Mouse (Mus musculus) testis, adult 2 months (tissue): ENCODE results near the gene Galnt2. TPM values are rescaled to one million over a fixed set of nuclear protein-coding genes. Genes with fewer than 3 reads are reported as not detected.

Source experiments
- H3K27ac ChIP-seq: fragments of 200-500 bp; 2 replicates; pipeline ENCODE4 v1.5.1; 2012; ENCODE audit warnings: low read depth, low read length; ENCODE audit not compliant: control insufficient read depth, insufficient read depth
- H3K27me3 ChIP-seq: fragments of 200-500 bp; 2 replicates; pipeline ENCODE4 v1.6.1; 2012; ENCODE audit warnings: mild to moderate bottlenecking, low read length, moderate library complexity; ENCODE audit not compliant: control insufficient read depth, insufficient read depth
- H3K36me3 ChIP-seq: fragments of 200-500 bp; 2 replicates; pipeline ENCODE4 v1.6.1; 2012; ENCODE audit warnings: mild to moderate bottlenecking, low read length; ENCODE audit not compliant: control insufficient read depth, insufficient read depth
- H3K4me1 ChIP-seq: fragments of 200-500 bp; 2 replicates; pipeline ENCODE4 v1.6.1; 2012; ENCODE audit warnings: low read length; ENCODE audit not compliant: control insufficient read depth, insufficient read depth
- H3K4me3 ChIP-seq: fragments of 200-500 bp; 2 replicates; pipeline ENCODE4 v1.5.1; 2012; ENCODE audit warnings: low read depth, mild to moderate bottlenecking, low read length, moderate library complexity, mixed read lengths; ENCODE audit not compliant: control insufficient read depth
- CTCF ChIP-seq: fragments of 200-500 bp; IDR thresholded peaks from 2 replicates; pipeline ENCODE4 v1.5.1; 2012; ENCODE audit warnings: low read depth, mild to moderate bottlenecking, inconsistent platforms, low read length, moderate library complexity; ENCODE audit not compliant: control insufficient read depth, insufficient read depth, insufficient replicate concordance
- POLR2A ChIP-seq: fragments of 200-500 bp; IDR thresholded peaks from 2 replicates; pipeline ENCODE4 v1.6.1; 2012; ENCODE audit warnings: low read depth, mild to moderate bottlenecking, inconsistent platforms, low read length, moderate library complexity; ENCODE audit not compliant: control insufficient read depth
- polyA plus RNA-seq: library from polyadenylated mRNA; depleted of rRNA; stranded (reverse); fragments of >200 nt; gene quantifications from 2 replicates; pipeline ENCODE4 v1.2.3, GENCODE M21; 2012

Galnt2 gene
- polyA plus RNA-seq, 1 experiment: 0.91 TPM

DNA sequence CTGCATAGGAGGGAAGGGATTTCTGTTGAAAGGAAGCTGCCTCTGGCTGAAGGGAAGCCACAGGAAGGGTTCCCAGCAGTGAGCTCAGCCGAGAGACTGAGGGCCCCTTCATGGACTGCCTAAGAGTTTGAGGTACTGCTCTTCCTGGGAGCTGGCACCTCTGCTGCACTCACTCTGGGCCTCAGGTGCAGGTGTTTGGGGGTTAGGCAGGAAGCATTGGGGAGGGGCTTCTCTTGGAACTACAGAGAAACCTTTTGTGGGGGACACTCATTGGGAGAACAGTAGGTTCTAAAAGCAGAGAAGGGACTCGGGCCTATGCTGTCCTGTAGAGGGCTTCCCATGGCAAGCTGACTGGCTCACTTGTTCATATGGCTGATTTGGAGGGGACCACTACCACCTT is 3.3 kb downstream of the Galnt2 start:
- H3K27ac ChIP-seq: no peak overlapping the region
- H3K36me3 ChIP-seq: no peaks in the 10 kb centered on the region
- H3K4me3 ChIP-seq: no peak overlapping the region
- no peak for TF ChIP-seq CTCF
- no peak for TF ChIP-seq POLR2A
- no peaks in the 10 kb centered on the region for H3K27me3 ChIP-seq
- H3K4me1 ChIP-seq: peaks cover 13% of the 10 kb centered on the region

DNA sequence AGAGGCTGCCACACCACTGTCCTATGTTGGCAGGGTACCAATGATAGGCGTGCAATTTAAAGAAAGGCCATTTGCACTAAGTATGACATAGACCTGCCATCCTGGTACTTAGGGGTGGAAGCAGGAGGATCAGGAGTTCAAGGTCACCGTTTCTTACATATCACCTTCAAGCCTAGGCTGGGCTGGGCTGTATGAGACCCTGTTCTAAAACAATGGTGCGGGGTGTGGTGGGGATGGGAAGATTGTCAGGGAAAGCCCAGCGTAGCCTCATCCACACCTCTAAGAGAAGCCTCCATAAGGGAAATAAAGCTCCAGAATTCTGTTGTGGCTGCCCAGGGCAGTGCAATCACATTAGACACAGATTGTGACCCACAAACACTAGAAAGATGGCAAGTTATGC is 4.3 kb downstream of the Galnt2 start:
- Histone ChIP-seq H3K4me1 (peaks cover 11% of the 10 kb centered on the region), H3K27me3 (no peaks in the 10 kb centered on the region), H3K4me3 (no peak overlapping the region), H3K36me3 (no peaks in the 10 kb centered on the region), H3K27ac (no peak overlapping the region)
- TF ChIP-seq CTCF: no peak
- no peak for TF ChIP-seq POLR2A

DNA sequence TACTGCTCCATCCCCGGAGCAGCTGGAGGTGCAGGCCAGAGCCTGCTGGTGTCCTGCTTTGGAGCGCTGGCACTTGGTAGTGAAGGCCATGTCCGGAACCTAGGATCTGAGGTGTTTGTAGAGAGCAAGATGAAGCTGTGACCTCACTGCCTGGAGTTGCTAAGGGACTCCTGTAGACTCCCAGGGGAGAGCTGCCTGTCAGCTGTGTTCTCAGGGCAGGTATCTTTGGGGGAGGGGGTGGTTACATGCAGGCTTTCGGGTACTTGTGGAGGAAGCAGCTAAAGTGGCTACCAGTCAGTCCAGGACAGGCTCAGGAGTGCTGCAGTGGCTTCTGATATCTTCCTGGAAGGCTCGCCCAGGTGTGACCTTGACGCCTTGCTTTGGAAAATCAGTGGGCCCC is 8.2 kb downstream of the Galnt2 start:
- no peaks in the 10 kb centered on the region for H3K36me3 ChIP-seq
- no peak overlapping the region for H3K4me3 ChIP-seq
- H3K27ac ChIP-seq: no peak overlapping the region
- no peaks in the 10 kb centered on the region for H3K4me1 ChIP-seq
- TF ChIP-seq POLR2A: no peak
- no peak for TF ChIP-seq CTCF
- H3K27me3 ChIP-seq: no peaks in the 10 kb centered on the region

GRCm38 (mm10) chr8:124240932-124241331 is 9.7 kb downstream of the Galnt2 start:
- Histone ChIP-seq H3K36me3 (no peaks in the 10 kb centered on the region), H3K4me1 (no peaks in the 10 kb centered on the region), H3K4me3 (no peak overlapping the region), H3K27ac (no peak overlapping the region), H3K27me3 (no peaks in the 10 kb centered on the region)
- TF ChIP-seq CTCF (no peak), POLR2A (no peak)

GRCm38 (mm10) chr8:124242208-124242607 is 11.0 kb downstream of the Galnt2 start:
- TF ChIP-seq CTCF (no peak), POLR2A (no peak)
- Histone ChIP-seq H3K27me3 (no peaks in the 10 kb centered on the region), H3K27ac (no peak overlapping the region), H3K4me3 (no peak overlapping the region), H3K4me1 (no peaks in the 10 kb centered on the region), H3K36me3 (no peaks in the 10 kb centered on the region)

- no peak overlapping the region for H3K4me3 ChIP-seq
- no peaks in the 10 kb centered on the region for H3K36me3 ChIP-seq
- H3K27ac ChIP-seq: no peak overlapping the region
- no peaks in the 10 kb centered on the region for H3K27me3 ChIP-seq
- no peak for TF ChIP-seq POLR2A
- TF ChIP-seq CTCF: no peak
- H3K4me1 ChIP-seq: no peaks in the 10 kb centered on the region
Observed at GRCm38 (mm10) chr8:124242913-124243312, 11.7 kb downstream of the Galnt2 start.

- no peak for TF ChIP-seq POLR2A
- TF ChIP-seq CTCF: no peak
- H3K27me3 ChIP-seq: no peaks in the 10 kb centered on the region
- H3K4me3 ChIP-seq: no peak overlapping the region
- H3K27ac ChIP-seq: no peak overlapping the region
- H3K4me1 ChIP-seq: no peaks in the 10 kb centered on the region
- H3K36me3 ChIP-seq: no peaks in the 10 kb centered on the region
Observed at GRCm38 (mm10) chr8:124247581-124247980, 16.4 kb downstream of the Galnt2 start.

DNA sequence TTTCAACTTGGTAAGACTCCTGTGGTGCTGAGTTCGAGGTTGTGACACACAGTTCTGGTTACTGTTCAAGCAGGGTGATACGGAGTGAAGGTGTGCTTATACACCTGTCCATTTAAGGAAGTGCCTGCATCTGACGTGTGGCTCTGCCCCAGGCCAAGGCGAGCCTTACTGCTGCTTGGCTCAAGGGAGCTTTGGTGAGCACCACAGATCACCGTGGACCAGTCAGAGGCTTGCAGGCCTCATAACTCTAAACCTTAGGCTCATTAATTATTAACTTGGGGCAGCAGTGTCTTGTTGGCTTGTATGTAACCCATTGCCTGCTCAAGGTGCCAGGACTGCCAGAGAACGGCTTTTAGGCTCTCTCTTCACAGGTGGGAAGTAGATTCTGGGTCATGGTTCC is 17.5 kb downstream of the Galnt2 start:
- Histone ChIP-seq H3K4me1 (no peaks in the 10 kb centered on the region), H3K27me3 (no peaks in the 10 kb centered on the region), H3K36me3 (no peaks in the 10 kb centered on the region), H3K4me3 (no peak overlapping the region), H3K27ac (no peak overlapping the region)
- no peak for TF ChIP-seq POLR2A
- no peak for TF ChIP-seq CTCF
